16 mouse cellular contexts compared by ENCODE assay signal in genomic region chr13:72167434-72167833, GRCm38 (mm10).
"Had no signal": no experiment of that assay in that cellular context is flagged by ENCODE, and none has a peak within 500 bp of the region (broad histone marks: within the 10 kb centered on the region; RNA-seq: fewer than 3 reads in every experiment).

No protein-coding gene starts in this region.

- H3K4me2 ChIP-seq: liver, embryonic 13.5 days; liver, embryonic 15.5 days; lung, embryonic 15.5 days; midbrain, embryonic 11.5 days; midbrain, embryonic 13.5 days; midbrain, embryonic 15.5 days; neural tube, embryonic 12.5 days; stomach, embryonic 15.5 days had no signal

- DNase-seq: liver, embryonic 13.5 days; liver, postnatal 0 days; right cerebral cortex, postnatal 14 days; thymus, adult 2 months; thymus, postnatal 25 days; thymus, postnatal 4 days had no signal

- ATAC-seq: liver, postnatal 0 days; midbrain, embryonic 13.5 days; midbrain, embryonic 15.5 days had no signal

- H3K36me3 ChIP-seq: liver, embryonic 13.5 days; liver, embryonic 15.5 days; lung, embryonic 15.5 days; midbrain, embryonic 13.5 days; midbrain, embryonic 15.5 days; neural tube, embryonic 12.5 days; stomach, embryonic 15.5 days had no signal

- H3K4me1 ChIP-seq: liver, embryonic 13.5 days; liver, embryonic 15.5 days; lung, embryonic 15.5 days; megakaryocyte, embryonic 14.5 days; midbrain, embryonic 13.5 days; midbrain, embryonic 15.5 days; neural tube, embryonic 12.5 days; stomach, embryonic 15.5 days had no signal

- H3K9me3 ChIP-seq: liver, embryonic 13.5 days; liver, embryonic 15.5 days; lung, embryonic 15.5 days; midbrain, embryonic 13.5 days; midbrain, embryonic 15.5 days; neural tube, embryonic 12.5 days; stomach, embryonic 15.5 days had no signal

- H3K4me3 ChIP-seq: liver, embryonic 13.5 days; liver, embryonic 15.5 days; lung, embryonic 15.5 days; megakaryocyte, embryonic 14.5 days; midbrain, embryonic 13.5 days; midbrain, embryonic 15.5 days; neural tube, embryonic 12.5 days; stomach, embryonic 15.5 days had no signal

- H3K9ac ChIP-seq: liver, embryonic 13.5 days; liver, embryonic 15.5 days; liver, postnatal 0 days; lung, embryonic 15.5 days; midbrain, embryonic 13.5 days; midbrain, embryonic 15.5 days; neural tube, embryonic 12.5 days; stomach, embryonic 15.5 days had no signal

- H3K27ac ChIP-seq: liver, embryonic 13.5 days; liver, embryonic 15.5 days; lung, embryonic 15.5 days; macrophage; midbrain, embryonic 13.5 days; midbrain, embryonic 15.5 days; neural tube, embryonic 12.5 days; stomach, embryonic 15.5 days; stomach, postnatal 0 days had no signal

- H3K27me3 ChIP-seq: liver, embryonic 13.5 days; liver, embryonic 15.5 days; lung, embryonic 15.5 days; megakaryocyte, embryonic 14.5 days; midbrain, embryonic 13.5 days; midbrain, embryonic 15.5 days; neural tube, embryonic 12.5 days; stomach, embryonic 15.5 days had no signal
